Mouse (Mus musculus): ENCODE measurements around the gene Ggnbp2. TPM values are rescaled to one million over a fixed set of nuclear protein-coding genes. Genes with fewer than 3 reads are reported as not detected.

Gene Ggnbp2
- 36.6 and 48.6 TPM in 2 replicates for polyA plus RNA-seq (2012; rRNA removed)

DNA sequence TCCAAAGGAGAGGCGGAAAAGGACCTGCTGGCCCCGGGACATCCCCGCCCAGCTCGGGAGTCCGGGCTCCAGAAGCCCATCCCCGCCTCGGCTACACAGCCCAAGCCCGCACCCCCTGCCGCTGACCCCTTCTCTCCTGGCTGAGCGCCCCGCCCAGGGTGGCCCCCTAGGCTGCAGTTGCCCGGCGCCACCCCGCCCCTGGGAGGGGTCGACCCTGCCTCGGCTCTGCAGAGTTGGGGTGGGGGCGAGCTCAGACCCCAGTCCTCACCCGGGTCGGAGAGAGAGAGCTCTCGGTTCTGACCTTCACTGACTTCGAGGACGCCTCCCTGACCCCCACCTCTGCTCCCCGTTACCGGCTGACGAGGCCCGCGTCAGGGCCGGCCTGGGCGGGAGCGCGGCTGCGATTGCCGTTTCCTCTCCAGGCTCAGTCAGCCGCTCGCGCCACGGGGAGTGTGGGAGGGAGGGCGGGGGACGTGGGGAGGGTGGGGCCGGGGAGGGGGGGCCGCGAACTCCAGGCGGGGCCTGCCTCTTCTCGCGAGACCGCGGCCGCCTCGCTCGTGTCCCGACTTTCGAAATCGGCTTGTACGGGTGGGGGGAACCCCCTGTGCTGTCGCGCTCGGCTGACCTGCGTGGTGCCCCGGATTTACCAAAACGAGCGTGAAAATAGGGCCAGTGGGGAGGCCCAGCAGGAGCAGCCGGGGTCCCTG, at the start of gene Ggnbp2:
Ggnbp2 (minus strand) TSS at position 481 of the 707 bp plus-strand sequence.
- H3K27ac ChIP-seq (ENCODE audit: insufficient read depth, low read depth, low read length) = peak within 1 kb of the TSS; percentile 100
- TF ChIP-seq CTCF (conservative IDR thresholded peaks at IDR 0.05; ENCODE audit: insufficient read depth, insufficient read length, low read depth, low read length) = no peak
- no peak for TF ChIP-seq POLR2A (IDR thresholded peaks at IDR 0.05; ENCODE audit: low read depth, low read length)
- peaks cover 2% of the 10 kb centered on the region; the same call in 1 of the 2 replicates for H3K36me3 ChIP-seq (ENCODE audit: control insufficient read depth, insufficient read depth, low read length)
- peaks cover 6% of the 10 kb centered on the region; the same call in 1 of the 2 replicates for H3K4me1 ChIP-seq (ENCODE audit: control insufficient read depth, insufficient read depth, low read length)
- WGBS = 1% methylated on average over 49 of the region's 62 CpGs
- H3K27me3 ChIP-seq (replicated peaks; ENCODE audit: control insufficient read depth, insufficient read depth, low read length) = no peaks in the 10 kb centered on the region
- H3K4me3 ChIP-seq (ENCODE audit: insufficient read depth, low read depth, low read length) = peak within 1 kb of the TSS; percentile 98
- DNase-seq = peak; percentile 95

DNA sequence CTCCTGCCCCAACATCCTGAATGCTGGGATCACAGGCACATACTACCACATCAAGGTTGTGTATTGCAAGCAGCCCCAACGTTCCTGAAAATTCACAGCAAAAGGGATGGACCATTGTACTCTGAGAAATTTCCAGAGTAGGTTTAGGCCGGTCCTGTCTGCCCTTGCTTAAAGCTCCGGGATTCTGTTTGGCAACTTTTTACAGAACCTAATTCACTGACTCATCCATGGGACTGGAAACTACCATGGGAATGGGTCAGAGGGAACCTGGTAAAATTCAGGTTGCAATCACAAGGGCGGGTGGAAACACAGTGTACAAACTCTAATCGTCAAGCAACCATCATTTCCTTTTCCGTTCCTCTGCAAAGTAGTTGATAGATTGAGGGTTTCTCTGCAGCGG, 49.3 kb upstream of the Ggnbp2 start:
- DNase-seq = no peak
- H3K27ac ChIP-seq (ENCODE audit: insufficient read depth, low read depth, low read length) = no peak overlapping the region
- no peaks in the 10 kb centered on the region for H3K27me3 ChIP-seq (replicated peaks; ENCODE audit: control insufficient read depth, insufficient read depth, low read length)
- 61% methylated on average over 7 of the region's 7 CpGs for WGBS
- no peak overlapping the region for H3K4me3 ChIP-seq (ENCODE audit: insufficient read depth, low read depth, low read length)
- H3K4me1 ChIP-seq (ENCODE audit: control insufficient read depth, insufficient read depth, low read length) = peaks cover 3% of the 10 kb centered on the region; the same call in 1 of the 2 replicates
- no peak for TF ChIP-seq CTCF (conservative IDR thresholded peaks at IDR 0.05; ENCODE audit: insufficient read depth, insufficient read length, low read depth, low read length)
- TF ChIP-seq POLR2A (IDR thresholded peaks at IDR 0.05; ENCODE audit: low read depth, low read length) = no peak
- H3K36me3 ChIP-seq (ENCODE audit: control insufficient read depth, insufficient read depth, low read length) = no peaks in the 10 kb centered on the region

DNA sequence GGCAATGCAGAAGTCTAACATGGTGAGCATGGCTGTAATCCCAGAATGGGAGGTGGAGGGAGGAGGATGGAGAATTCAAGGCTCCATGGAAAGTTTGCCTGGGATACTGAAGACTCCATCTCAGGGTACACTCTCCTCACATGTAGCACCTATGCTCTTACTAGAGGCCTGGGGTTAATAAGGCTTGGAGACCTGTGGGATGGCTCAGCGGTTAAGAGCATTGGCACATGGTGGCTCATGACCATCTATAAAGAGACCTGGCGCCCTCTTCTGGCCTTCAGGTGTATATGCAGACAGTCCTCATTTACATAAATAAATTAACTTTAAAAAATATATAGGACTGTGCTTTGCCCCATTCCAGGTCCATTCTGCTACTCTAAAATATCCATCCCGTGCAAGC, 48.7 kb upstream of the Ggnbp2 start:
- 24% methylated on average over 3 of the region's 3 CpGs for WGBS
- TF ChIP-seq POLR2A (IDR thresholded peaks at IDR 0.05; ENCODE audit: low read depth, low read length) = no peak
- TF ChIP-seq CTCF (conservative IDR thresholded peaks at IDR 0.05; ENCODE audit: insufficient read depth, insufficient read length, low read depth, low read length) = peak; percentile 49
- no peaks in the 10 kb centered on the region for H3K27me3 ChIP-seq (replicated peaks; ENCODE audit: control insufficient read depth, insufficient read depth, low read length)
- H3K4me3 ChIP-seq (ENCODE audit: insufficient read depth, low read depth, low read length) = no peak overlapping the region
- peaks cover 3% of the 10 kb centered on the region; the same call in 1 of the 2 replicates for H3K4me1 ChIP-seq (ENCODE audit: control insufficient read depth, insufficient read depth, low read length)
- no peaks in the 10 kb centered on the region for H3K36me3 ChIP-seq (ENCODE audit: control insufficient read depth, insufficient read depth, low read length)
- no peak overlapping the region for H3K27ac ChIP-seq (ENCODE audit: insufficient read depth, low read depth, low read length)
- DNase-seq = peak; percentile 43

DNA sequence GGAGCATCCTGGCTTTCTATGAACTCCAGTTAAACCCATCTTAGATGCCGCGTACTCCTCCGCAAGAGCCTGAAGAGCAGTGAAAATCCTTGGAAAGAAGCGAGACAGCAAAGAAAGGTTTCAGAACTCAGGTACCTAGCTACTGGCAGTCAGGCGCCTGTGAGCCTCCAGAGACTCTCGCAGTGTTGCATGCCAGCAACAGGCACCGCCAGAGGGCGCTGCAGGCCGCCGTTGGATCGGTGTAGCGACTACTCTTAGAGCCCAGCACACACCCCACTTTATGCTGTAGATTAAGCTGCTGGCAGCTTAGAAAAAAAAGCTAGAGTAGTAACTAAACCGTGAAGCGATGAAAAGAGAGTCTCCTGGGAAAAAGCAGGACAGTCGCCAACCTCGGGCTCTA, 47.8 kb upstream of the Ggnbp2 start:
- WGBS = 6% methylated on average over 16 of the region's 16 CpGs
- Histone ChIP-seq H3K27ac (ENCODE audit: insufficient read depth, low read depth, low read length) (no peak overlapping the region), H3K36me3 (ENCODE audit: control insufficient read depth, insufficient read depth, low read length) (no peaks in the 10 kb centered on the region), H3K4me3 (ENCODE audit: insufficient read depth, low read depth, low read length) (no peak overlapping the region), H3K4me1 (ENCODE audit: control insufficient read depth, insufficient read depth, low read length) (peaks cover 3% of the 10 kb centered on the region; the same call in 1 of the 2 replicates), H3K27me3 (replicated peaks; ENCODE audit: control insufficient read depth, insufficient read depth, low read length) (no peaks in the 10 kb centered on the region)
- TF ChIP-seq CTCF (conservative IDR thresholded peaks at IDR 0.05; ENCODE audit: insufficient read depth, insufficient read length, low read depth, low read length) (peak; percentile 90), POLR2A (IDR thresholded peaks at IDR 0.05; ENCODE audit: low read depth, low read length) (no peak)
- peak; percentile 90 for DNase-seq

DNA sequence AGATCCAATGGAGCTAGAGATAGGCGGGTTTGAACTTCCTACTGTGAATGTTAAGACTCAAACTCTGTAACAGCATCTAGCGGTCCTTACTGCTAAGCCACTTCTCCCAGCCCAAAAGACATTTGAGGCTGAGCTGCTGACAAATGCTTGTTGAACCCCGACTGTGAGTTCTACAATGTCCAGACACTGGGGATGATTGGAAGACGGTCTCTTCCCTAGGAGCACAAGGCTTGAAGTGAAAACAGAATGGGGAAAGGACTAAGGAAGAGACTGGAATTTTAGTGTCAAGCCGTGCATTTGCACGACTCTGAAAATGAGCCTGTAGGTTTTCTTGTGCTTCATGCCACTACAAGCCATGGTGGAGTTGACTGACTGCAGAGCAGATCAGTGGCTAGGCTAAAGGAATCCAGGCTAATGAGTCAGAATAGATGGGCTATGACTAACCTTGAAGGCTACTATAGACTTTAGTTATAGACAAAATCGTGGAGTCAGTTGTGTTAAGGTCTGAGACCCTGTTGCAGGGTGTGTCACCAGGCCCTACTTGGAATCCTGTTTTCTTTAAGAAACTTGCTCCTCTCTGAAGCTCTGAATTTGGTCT, 46.2 kb upstream of the Ggnbp2 start:
- DNase-seq = no peak
- H3K4me1 ChIP-seq (ENCODE audit: control insufficient read depth, insufficient read depth, low read length) = peaks cover 3% of the 10 kb centered on the region; the same call in 1 of the 2 replicates
- H3K27ac ChIP-seq (ENCODE audit: insufficient read depth, low read depth, low read length) = no peak overlapping the region
- no peaks in the 10 kb centered on the region for H3K27me3 ChIP-seq (replicated peaks; ENCODE audit: control insufficient read depth, insufficient read depth, low read length)
- H3K36me3 ChIP-seq (ENCODE audit: control insufficient read depth, insufficient read depth, low read length) = no peaks in the 10 kb centered on the region
- peak overlapping the region; percentile 98 for H3K4me3 ChIP-seq (ENCODE audit: insufficient read depth, low read depth, low read length)
- 57% methylated on average over 7 of the region's 7 CpGs for WGBS
- TF ChIP-seq POLR2A (IDR thresholded peaks at IDR 0.05; ENCODE audit: low read depth, low read length) (no peak), CTCF (conservative IDR thresholded peaks at IDR 0.05; ENCODE audit: insufficient read depth, insufficient read length, low read depth, low read length) (no peak)

DNA sequence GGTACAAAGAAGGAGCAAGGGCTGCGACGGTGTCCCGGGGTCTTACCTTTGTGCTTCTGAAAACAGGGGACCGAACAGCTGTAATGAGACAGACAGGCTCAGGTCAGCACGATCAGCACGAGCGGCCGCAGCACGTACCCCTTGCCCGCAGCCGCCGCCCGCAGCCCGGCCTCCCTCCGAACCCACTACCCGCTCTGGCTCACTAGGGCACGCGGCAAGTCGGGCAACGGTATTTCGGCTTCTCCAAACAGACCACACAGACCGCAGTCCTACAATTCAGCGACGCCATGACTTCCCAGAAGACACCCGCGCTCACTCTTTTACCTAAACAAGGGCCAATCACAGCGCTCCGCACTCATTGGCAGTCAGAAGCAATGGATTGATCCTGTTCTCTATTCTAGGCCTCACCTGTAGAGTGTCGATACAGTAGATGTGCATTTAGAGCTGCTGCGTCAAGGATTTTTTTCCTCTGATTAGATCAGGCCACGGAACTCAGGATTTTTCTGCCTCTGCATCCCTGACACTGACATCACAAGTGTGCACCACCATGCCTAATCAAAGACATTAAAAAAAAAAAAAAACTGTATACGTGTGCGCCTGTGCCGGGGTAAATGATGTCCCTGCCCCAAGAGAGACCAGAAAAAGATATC, 45.6 kb upstream of the Ggnbp2 start, which contains the start of gene Znhit3:
Znhit3 (minus strand) TSS at position 314 of the 650 bp plus-strand sequence.
- Histone ChIP-seq H3K27me3 (replicated peaks; ENCODE audit: control insufficient read depth, insufficient read depth, low read length) (no peaks in the 10 kb centered on the region), H3K4me3 (ENCODE audit: insufficient read depth, low read depth, low read length) (peak within 1 kb of the TSS; percentile 98), H3K4me1 (ENCODE audit: control insufficient read depth, insufficient read depth, low read length) (peaks cover 3% of the 10 kb centered on the region; the same call in 1 of the 2 replicates), H3K36me3 (ENCODE audit: control insufficient read depth, insufficient read depth, low read length) (no peaks in the 10 kb centered on the region), H3K27ac (ENCODE audit: insufficient read depth, low read depth, low read length) (no peak within 1 kb of the TSS)
- 2% methylated on average over 34 of the region's 34 CpGs for WGBS
- DNase-seq = peak; percentile 95
- no peak for TF ChIP-seq CTCF (conservative IDR thresholded peaks at IDR 0.05; ENCODE audit: insufficient read depth, insufficient read length, low read depth, low read length)
- no peak for TF ChIP-seq POLR2A (IDR thresholded peaks at IDR 0.05; ENCODE audit: low read depth, low read length)

All from kidney, adult 2 months (tissue).